Comparison of ENCODE assay signal across 8 mouse cellular contexts in the genomic region with DNA sequence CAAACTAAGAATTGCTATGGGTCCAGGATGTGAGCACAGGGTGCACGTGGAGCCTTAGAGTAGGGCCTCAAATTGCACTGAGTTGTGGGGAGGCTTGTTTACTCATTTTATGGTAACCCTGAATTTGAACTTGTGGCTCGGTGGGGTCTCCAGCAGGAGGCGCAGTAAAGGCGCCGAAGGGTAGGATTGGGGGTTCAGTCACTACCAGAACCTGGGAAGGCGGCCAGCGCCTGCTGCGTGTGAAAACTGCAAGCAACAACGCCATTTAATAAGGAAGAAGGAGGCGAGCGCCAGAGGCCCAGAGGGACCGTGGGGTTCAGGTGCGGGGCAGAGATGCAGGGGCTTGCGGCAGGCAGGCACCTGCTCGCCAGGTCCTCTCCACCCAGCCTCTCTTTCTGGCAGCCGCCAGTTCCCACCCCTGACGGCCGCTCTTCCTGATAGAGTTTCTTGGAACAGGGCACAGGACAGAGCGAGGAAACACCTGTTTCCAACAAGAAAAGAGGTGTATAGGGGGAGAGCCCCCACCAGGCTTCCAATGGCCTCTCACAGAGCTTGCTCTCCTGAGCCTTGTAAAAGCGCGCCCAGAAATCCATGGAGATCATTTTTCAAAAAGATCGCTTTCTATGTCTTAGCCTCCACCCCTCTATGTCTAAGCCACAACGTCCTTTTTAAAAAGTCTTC. TPM values are rescaled to one million over a fixed set of nuclear protein-coding genes. Genes with fewer than 3 reads are reported as not detected.
A peak's percentile ranks its signal among the peaks of the same experiment; 100 is the strongest.
DNase-seq lines count a peak whose midpoint lies in the region; ATAC-seq and TF ChIP-seq lines count a peak whose summit lies in the region.

No protein-coding gene starts in this region.

- H3K27me3 ChIP-seq in liver, postnatal 0 days (ENCODE audit: insufficient read depth, low read length) = peaks cover 32% of the 10 kb centered on the region
- H3K27me3 ChIP-seq in stomach, postnatal 0 days (ENCODE audit: control insufficient read depth, insufficient read depth, low read length) = no peaks in the 10 kb centered on the region

- WGBS in liver, postnatal 0 days (ENCODE audit: insufficient replicate concordance) = 18% methylated on average over 22 of the region's 23 CpGs
- WGBS in stomach, postnatal 0 days = 9% methylated on average over 22 of the region's 23 CpGs

- no peaks in the 10 kb centered on the region; the same call in 1 of the 2 replicates for H3K4me1 ChIP-seq in liver, postnatal 0 days (ENCODE audit: insufficient read depth)
- no peaks in the 10 kb centered on the region for H3K4me1 ChIP-seq in stomach, postnatal 0 days (replicated peaks; ENCODE audit: control insufficient read depth, insufficient read depth)

- TF ChIP-seq CTCF in liver, postnatal 0 days (IDR thresholded peaks at IDR 0.05; ENCODE audit: low read depth) = no peak
- peak; percentile 53 for TF ChIP-seq CTCF in stomach, postnatal 0 days (IDR thresholded peaks at IDR 0.05; ENCODE audit: low read depth)
- no peak; the same call in none of the 2 replicates for TF ChIP-seq CTCF in left cerebral cortex, adult 2 months (IDR thresholded peaks at IDR 0.05)

- no peaks in the 10 kb centered on the region for H3K9me3 ChIP-seq in liver, postnatal 0 days (ENCODE audit: low read length)
- H3K9me3 ChIP-seq in stomach, postnatal 0 days (ENCODE audit: control insufficient read depth, low read length) = no peaks in the 10 kb centered on the region

- DNase-seq in cerebellum, adult 11 months = peak; percentile 16
- DNase-seq in embryo, embryonic 11 days = peak; percentile 9
- DNase-seq in heart, postnatal 14 days = peak; percentile 43 to 51
- no peak for DNase-seq in liver, postnatal 0 days
- DNase-seq in stomach, postnatal 0 days (ENCODE audit: low spot score) = peak; percentile 49
- DNase-seq in left cerebral cortex, adult 2 months (ENCODE audit: extremely low spot score in 1 of 2, low spot score in 2 of 2) = no peak

- H3K27ac ChIP-seq in liver, postnatal 0 days (ENCODE audit: low read depth) = no peak overlapping the region
- H3K27ac ChIP-seq in stomach, postnatal 0 days (replicated peaks) = no peak overlapping the region
- H3K27ac ChIP-seq in left cerebral cortex, adult 2 months = no peak overlapping the region

- no peaks in the 10 kb centered on the region for H3K36me3 ChIP-seq in liver, postnatal 0 days (replicated peaks; ENCODE audit: insufficient read depth, low read length)
- no peaks in the 10 kb centered on the region for H3K36me3 ChIP-seq in stomach, postnatal 0 days (ENCODE audit: control insufficient read depth, insufficient read depth, low read length)

- no peak overlapping the region for H3K4me3 ChIP-seq in liver, postnatal 0 days (ENCODE audit: low read depth, low read length)
- H3K4me3 ChIP-seq in stomach, postnatal 0 days (ENCODE audit: low read depth, low read length) = peak overlapping the region; percentile 45
- no peak overlapping the region; the same call in 1 of the 2 replicates for H3K4me3 ChIP-seq in left cerebral cortex, adult 2 months

- H3K9ac ChIP-seq in liver, postnatal 0 days (replicated peaks) = no peak overlapping the region
- H3K9ac ChIP-seq in stomach, postnatal 0 days (ENCODE audit: low read length) = no peak overlapping the region

- ATAC-seq in cerebellum, adult (ENCODE audit: insufficient number of reproducible peaks, low FRiP score, low TSS enrichment) = no peak
- ATAC-seq in CD4-positive, CD25-positive, alpha-beta regulatory T cell, adult 4 months = peak; percentile 21
- ATAC-seq in liver, postnatal 0 days = no peak
- peak; percentile 59; the same call in 1 of the 2 replicates for ATAC-seq in stomach, postnatal 0 days (ENCODE audit: low FRiP score, low TSS enrichment)

- peak overlapping the region; percentile 54 for H3K4me2 ChIP-seq in liver, postnatal 0 days (ENCODE audit: low read depth, low read length)
- peak overlapping the region; percentile 59 for H3K4me2 ChIP-seq in stomach, postnatal 0 days (replicated peaks; ENCODE audit: low read depth)

- intact Hi-C loops in heart, postnatal 14 days (cut with DNase I) = no loop called here
- intact Hi-C loops in left cerebral cortex, adult 2 months (cut with DNase I) = no loop called here

- TF ChIP-seq EP300 in liver, postnatal 0 days (IDR thresholded peaks at IDR 0.05; ENCODE audit: low read depth) = no peak
- no peak for TF ChIP-seq EP300 in stomach, postnatal 0 days (optimal IDR thresholded peaks at IDR 0.05)

RNA-seq across cellular contexts. Expression of gene Fgf16, which starts 1.1 kb away (rescaled TPM):
- polyA plus RNA-seq in CD4-positive, CD25-positive, alpha-beta regulatory T cell, adult 4 months (2017; shearing (Covaris generic)) = under 1 TPM; 0.51 to 0.65 TPM
- 10 to 100 TPM; 15.9 to 19.0 TPM for total RNA-seq in heart, postnatal 14 days (2021)
- not detected in 2 replicates for polyA plus RNA-seq in liver, postnatal 0 days (2015; fragmentation: Nextera tagmentation; extraction: Ambion mirVana)
- 0.77 and 1.5 TPM in 2 replicates for polyA plus RNA-seq in stomach, postnatal 0 days (2015; fragmentation: Nextera tagmentation; extraction: Ambion mirVana)
- under 1 TPM in 1 of 2 experiments, not detected in 1; 0.35 TPM for total RNA-seq in left cerebral cortex, adult 2 months (2021)

Comparison
In these comparisons a context has a peak if more than half of its experiments do, and no peak if none do; other contexts are left out.
1. DNase-seq: peak in cerebellum, adult 11 months (single experiment), embryo, embryonic 11 days (single experiment), heart, postnatal 14 days (2 of 2) and stomach, postnatal 0 days (single experiment); none in liver, postnatal 0 days (single experiment) and left cerebral cortex, adult 2 months (0 of 2).
2. ATAC-seq: peak in CD4-positive, CD25-positive, alpha-beta regulatory T cell, adult 4 months (single experiment) and stomach, postnatal 0 days (single experiment); none in cerebellum, adult (single experiment) and liver, postnatal 0 days (single experiment).